Mouse (Mus musculus) liver, embryonic 15.5 days (tissue): Measurements from ENCODE around the gene Cyb5r4. TPM values are rescaled to one million over a fixed set of nuclear protein-coding genes. Genes with fewer than 3 reads are reported as not detected.
A peak's percentile ranks its signal among the peaks of the same experiment; 100 is the strongest.

ENCODE experiments used
- ATAC-seq: fragments of 200-750 bp; cut with Nextera tagmentation; 2 replicates; pipeline ENCODE4 v1.8.0; 2017; ENCODE audit warnings: moderate number of reproducible peaks, mild to moderate bottlenecking, moderate library complexity; ENCODE audit not compliant: insufficient read depth
- H3K27ac ChIP-seq: fragments of 300-500 bp; sonication (generic); replicated peaks from 2 replicates; pipeline ENCODE4 v1.5.1; 2015; ENCODE audit warnings: mild to moderate bottlenecking, inconsistent platforms
- H3K27me3 ChIP-seq: fragments of 300-500 bp; sonication (generic); 2 replicates; pipeline ENCODE4 v1.6.1; 2015; ENCODE audit warnings: mild to moderate bottlenecking, inconsistent platforms
- H3K36me3 ChIP-seq: fragments of 300-500 bp; sonication (generic); replicated peaks from 2 replicates; pipeline ENCODE4 v1.6.1; 2015; ENCODE audit warnings: moderate library complexity, mild to moderate bottlenecking, inconsistent platforms
- H3K4me1 ChIP-seq: fragments of 300-500 bp; sonication (generic); replicated peaks from 2 replicates; pipeline ENCODE4 v1.6.1; 2015; ENCODE audit warnings: inconsistent platforms
- H3K4me2 ChIP-seq: fragments of 300-500 bp; sonication (generic); 2 replicates; pipeline ENCODE4 v1.6.1; 2015; ENCODE audit warnings: moderate library complexity, mild to moderate bottlenecking, inconsistent platforms
- H3K4me3 ChIP-seq: fragments of 300-500 bp; sonication (generic); replicated peaks from 2 replicates; pipeline ENCODE4 v1.5.1; 2015; ENCODE audit warnings: mild to moderate bottlenecking, inconsistent platforms
- H3K9ac ChIP-seq: fragments of 300-500 bp; sonication (generic); 2 replicates; pipeline ENCODE4 v1.6.1; 2015; ENCODE audit warnings: moderate library complexity, mild to moderate bottlenecking, inconsistent platforms
- H3K9me3 ChIP-seq: fragments of 300-500 bp; sonication (generic); replicated peaks from 2 replicates; pipeline ENCODE4 v1.6.1; 2016; ENCODE audit warnings: inconsistent platforms
- WGBS: fragments of 180-500 bp; shearing (Covaris S2); methylation state at CpG from one replicate; pipeline ENCODE4 v1.1.7; 2015; ENCODE audit warnings: mixed read lengths; ENCODE audit not compliant: insufficient replicate concordance; 5-methylcytosine and 5-hydroxymethylcytosine counted together
- polyA plus RNA-seq: library from polyadenylated mRNA; unstranded; fragments of >200 nt; fragmentation: Nextera tagmentation; extraction: Ambion mirVana; gene quantifications from 2 replicates; pipeline ENCODE4 v1.2.1, GENCODE M21; 2015

The Cyb5r4 gene
- polyA plus RNA-seq, 1 experiment from 2014 or later = 32.4 TPM

GRCm38 (mm10) chr9:86989822-86990221, 32.0 kb upstream of the Cyb5r4 start:
- no peaks in the 10 kb centered on the region for H3K4me1 ChIP-seq
- H3K9me3 ChIP-seq = no peaks in the 10 kb centered on the region
- no peak overlapping the region for H3K4me3 ChIP-seq
- no peaks in the 10 kb centered on the region for H3K27me3 ChIP-seq
- H3K9ac ChIP-seq = no peak overlapping the region
- H3K27ac ChIP-seq = no peak overlapping the region
- no peaks in the 10 kb centered on the region for H3K36me3 ChIP-seq
- no peak for ATAC-seq
- H3K4me2 ChIP-seq = no peak overlapping the region

GRCm38 (mm10) chr9:86991758-86992157, 30.1 kb upstream of the Cyb5r4 start:
- Histone ChIP-seq H3K4me1 (no peaks in the 10 kb centered on the region), H3K27me3 (no peaks in the 10 kb centered on the region), H3K4me2 (no peak overlapping the region), H3K36me3 (no peaks in the 10 kb centered on the region), H3K9me3 (no peaks in the 10 kb centered on the region), H3K9ac (no peak overlapping the region), H3K4me3 (no peak overlapping the region), H3K27ac (no peak overlapping the region)
- 62% methylated on average over 8 of the region's 8 CpGs for WGBS
- ATAC-seq = no peak

DNA sequence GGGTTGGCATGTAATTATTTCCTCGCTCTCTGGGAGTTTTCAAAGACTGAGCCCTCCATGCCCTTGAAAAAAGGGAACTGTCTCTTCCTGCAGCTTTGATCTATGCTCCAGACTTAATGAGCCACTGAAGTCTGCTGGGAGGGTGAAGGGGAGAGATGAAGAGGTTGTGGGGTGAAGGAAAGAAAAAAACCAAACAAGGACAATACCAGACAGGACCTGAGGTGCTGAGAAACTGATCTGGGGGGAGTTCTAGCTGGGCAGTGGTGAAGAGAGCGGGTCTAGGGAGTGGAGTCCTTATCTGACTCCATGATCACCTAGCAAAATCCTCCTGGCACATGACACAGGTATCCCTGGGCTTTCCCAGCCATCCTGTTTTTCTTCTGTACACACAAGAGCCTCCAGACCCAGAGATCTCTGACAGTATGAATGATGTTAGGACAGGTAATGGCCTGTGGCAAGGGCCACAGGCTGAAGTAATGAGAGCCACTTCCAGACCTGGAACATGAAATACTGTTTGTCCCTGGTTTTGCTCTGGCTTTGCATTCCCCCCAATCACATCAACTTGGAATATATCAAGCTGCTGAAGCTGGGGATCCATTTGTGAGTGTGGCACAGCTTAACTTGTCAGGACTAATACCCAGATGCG, 24.6 kb upstream of the Cyb5r4 start:
- 50% methylated on average over 3 of the region's 3 CpGs for WGBS

GRCm38 (mm10) chr9:86999956-87000582, 21.7 kb upstream of the Cyb5r4 start:
- no peaks in the 10 kb centered on the region for H3K36me3 ChIP-seq
- H3K9me3 ChIP-seq = no peaks in the 10 kb centered on the region
- no peak for ATAC-seq
- H3K9ac ChIP-seq = no peak overlapping the region
- H3K27ac ChIP-seq = no peak overlapping the region
- H3K4me1 ChIP-seq = no peaks in the 10 kb centered on the region
- H3K4me2 ChIP-seq = no peak overlapping the region
- WGBS = 37% methylated on average over 2 of the region's 2 CpGs
- H3K27me3 ChIP-seq = no peaks in the 10 kb centered on the region
- H3K4me3 ChIP-seq = no peak overlapping the region

More for the DNA sequence above, 24.6 kb upstream of the Cyb5r4 start:
- H3K4me2 ChIP-seq = no peak overlapping the region
- no peaks in the 10 kb centered on the region for H3K4me1 ChIP-seq
- H3K27me3 ChIP-seq = no peaks in the 10 kb centered on the region
- H3K4me3 ChIP-seq = no peak overlapping the region
- H3K27ac ChIP-seq = no peak overlapping the region
- no peak overlapping the region for H3K9ac ChIP-seq
- ATAC-seq = no peak
- H3K36me3 ChIP-seq = no peaks in the 10 kb centered on the region
- no peaks in the 10 kb centered on the region for H3K9me3 ChIP-seq

GRCm38 (mm10) chr9:87004701-87005434, 16.9 kb upstream of the Cyb5r4 start:
- no peaks in the 10 kb centered on the region for H3K4me1 ChIP-seq
- no peak overlapping the region for H3K4me3 ChIP-seq
- H3K4me2 ChIP-seq = no peak overlapping the region
- no peak overlapping the region for H3K27ac ChIP-seq
- H3K9ac ChIP-seq = no peak overlapping the region
- WGBS = 55% methylated on average over 6 of the region's 6 CpGs
- no peaks in the 10 kb centered on the region for H3K9me3 ChIP-seq
- H3K36me3 ChIP-seq = no peaks in the 10 kb centered on the region
- ATAC-seq = no peak
- H3K27me3 ChIP-seq = no peaks in the 10 kb centered on the region

DNA sequence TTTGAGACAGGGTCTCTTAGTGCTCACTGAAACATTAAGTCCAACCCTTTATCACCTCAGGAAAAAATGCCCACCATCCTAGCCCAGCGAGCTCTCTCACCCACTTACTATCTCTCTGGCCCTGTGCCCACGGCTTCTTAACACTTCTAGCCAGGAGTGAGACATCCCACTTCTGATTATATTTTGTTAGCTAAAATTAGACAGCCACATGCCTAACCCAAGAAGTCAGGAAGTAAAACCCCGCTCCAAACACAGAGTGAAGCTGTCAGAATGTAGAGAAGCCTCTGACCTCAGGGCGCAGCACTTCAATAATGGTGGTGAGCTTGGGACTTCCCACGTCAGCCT, 16.4 kb upstream of the Cyb5r4 start:
- Histone ChIP-seq H3K27me3 (no peaks in the 10 kb centered on the region), H3K9ac (no peak overlapping the region), H3K4me3 (no peak overlapping the region), H3K36me3 (no peaks in the 10 kb centered on the region), H3K9me3 (no peaks in the 10 kb centered on the region), H3K4me1 (no peaks in the 10 kb centered on the region), H3K27ac (no peak overlapping the region), H3K4me2 (no peak overlapping the region)
- WGBS = 42% methylated on average over 5 of the region's 5 CpGs
- no peak for ATAC-seq

DNA sequence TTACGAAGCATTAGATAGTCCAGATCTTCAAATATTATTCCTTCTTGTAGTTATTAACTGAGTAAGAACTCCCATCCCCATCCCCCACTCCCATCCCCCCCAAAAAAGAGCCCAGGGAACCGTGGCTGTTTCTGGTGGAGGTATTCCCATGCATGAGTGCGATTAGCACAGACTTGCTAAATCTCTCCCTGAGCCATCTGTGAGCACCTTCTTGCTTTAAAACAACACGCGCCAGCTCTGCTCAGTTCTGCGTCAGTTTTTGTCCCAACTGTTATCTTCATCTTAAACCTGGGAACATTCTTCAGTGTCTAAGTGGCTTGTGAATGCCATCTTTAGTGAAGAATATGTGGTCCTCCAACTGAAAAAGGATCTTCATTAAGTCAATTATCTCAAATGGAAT, 13.3 kb upstream of the Cyb5r4 start:
- no peak overlapping the region for H3K4me3 ChIP-seq
- H3K9me3 ChIP-seq = no peaks in the 10 kb centered on the region
- H3K27ac ChIP-seq = no peak overlapping the region
- no peak overlapping the region for H3K4me2 ChIP-seq
- ATAC-seq = no peak
- no peak overlapping the region for H3K9ac ChIP-seq
- 44% methylated on average over 6 of the region's 6 CpGs for WGBS
- no peaks in the 10 kb centered on the region for H3K36me3 ChIP-seq
- peaks cover 6% of the 10 kb centered on the region for H3K27me3 ChIP-seq
- no peaks in the 10 kb centered on the region for H3K4me1 ChIP-seq

DNA sequence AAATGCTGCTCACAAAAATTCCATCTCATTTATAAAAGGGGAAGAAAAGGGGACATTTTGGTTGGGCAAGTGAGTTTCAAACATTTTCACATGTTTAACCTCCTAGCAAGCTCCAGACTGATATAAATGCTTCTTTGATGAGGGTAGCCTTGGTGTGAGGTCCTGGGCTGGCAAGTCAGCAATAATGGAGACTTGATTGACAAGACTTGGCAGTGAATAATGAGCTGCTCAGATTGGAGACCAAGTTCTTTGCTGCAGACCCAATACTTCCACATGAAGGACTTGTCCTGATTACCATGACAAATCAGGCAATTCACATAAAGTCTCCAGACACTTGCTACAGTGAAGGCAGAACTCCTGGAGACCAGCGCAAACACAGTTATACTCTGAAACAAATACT, 12.9 kb upstream of the Cyb5r4 start:
- WGBS = 81% methylated on average over 1 of the region's 1 CpGs
- Histone ChIP-seq H3K36me3 (no peaks in the 10 kb centered on the region), H3K4me3 (no peak overlapping the region), H3K9ac (no peak overlapping the region), H3K27ac (no peak overlapping the region), H3K9me3 (no peaks in the 10 kb centered on the region), H3K27me3 (peaks cover 8% of the 10 kb centered on the region), H3K4me1 (no peaks in the 10 kb centered on the region), H3K4me2 (no peak overlapping the region)
- ATAC-seq = no peak

- WGBS = 1% methylated on average over 70 of the region's 71 CpGs
- Histone ChIP-seq H3K4me2 (peak within 1 kb of the TSS; percentile 54), H3K27me3 (peaks cover 58% of the 10 kb centered on the region), H3K4me3 (peak within 1 kb of the TSS; percentile 23), H3K9ac (no peak within 1 kb of the TSS), H3K27ac (no peak within 1 kb of the TSS), H3K9me3 (no peaks in the 10 kb centered on the region), H3K36me3 (no peaks in the 10 kb centered on the region), H3K4me1 (0 out of 2 replicates have a peak, but pooled peaks cover 8% of the 10 kb centered on the region)
- ATAC-seq = no peak
Observed at GRCm38 (mm10) chr9:87015288-87015937, 6.4 kb upstream of the Cyb5r4 start, which contains the start of gene Ripply2. Ripply2 (plus strand) TSS chr9:87015537.

DNA sequence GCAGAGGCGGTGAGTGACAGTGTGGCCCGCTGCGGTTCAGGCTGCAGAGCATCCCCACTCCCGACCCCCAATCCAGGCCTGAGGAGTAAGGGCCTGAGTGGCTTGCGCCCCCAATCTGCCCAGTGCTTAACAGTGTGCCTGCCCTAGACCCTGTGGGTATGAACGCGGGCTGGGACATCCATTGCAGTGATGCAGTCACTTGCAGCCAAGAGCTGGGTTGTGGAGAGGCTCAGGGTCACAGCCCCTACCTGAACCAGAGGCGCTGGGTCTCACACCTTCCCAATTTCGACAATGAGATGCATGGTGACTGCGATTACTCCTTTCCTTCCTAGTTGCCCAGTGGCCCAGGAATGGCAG, 5.9 kb upstream of the Cyb5r4 start:
- Histone ChIP-seq H3K9me3 (no peaks in the 10 kb centered on the region), H3K27ac (no peak overlapping the region), H3K4me1 (0 out of 2 replicates have a peak, but pooled peaks cover 10% of the 10 kb centered on the region), H3K4me3 (peak overlapping the region; percentile 23; the same call in 1 of the 2 replicates), H3K27me3 (peaks cover 58% of the 10 kb centered on the region), H3K36me3 (no peaks in the 10 kb centered on the region), H3K9ac (no peak overlapping the region), H3K4me2 (peak overlapping the region; percentile 54; the same call in 1 of the 2 replicates)
- no peak for ATAC-seq
- WGBS = 2% methylated on average over 10 of the region's 10 CpGs

- no peaks in the 10 kb centered on the region for H3K36me3 ChIP-seq
- WGBS = 17% methylated on average over 6 of the region's 6 CpGs
- no peak overlapping the region for H3K9ac ChIP-seq
- H3K4me3 ChIP-seq = no peak overlapping the region
- H3K9me3 ChIP-seq = no peaks in the 10 kb centered on the region
- H3K27me3 ChIP-seq = no peaks in the 10 kb centered on the region
- ATAC-seq = no peak
- H3K4me2 ChIP-seq = no peak overlapping the region
- H3K4me1 ChIP-seq = peaks cover 12% of the 10 kb centered on the region
- H3K27ac ChIP-seq = no peak overlapping the region
Observed at GRCm38 (mm10) chr9:87025764-87026163, 4.0 kb downstream of the Cyb5r4 start.
